Mouse (Mus musculus): ENCODE measurements at regions not wholly inside any gene's neighbourhood (a gene's known extent, or its start where the extent isn't known, plus 50 kb on each side); places are given as distances from the start of the nearest gene placed in this dataset.

GRCm38 (mm10) chr7:144999741-145000140 lies 60.0 kb upstream of the Ccnd1 start:
- Histone ChIP-seq H3K4me2 (ENCODE audit: low read length) (no peak overlapping the region), H3K9me3 (ENCODE audit: control insufficient read depth, low read length) (no peaks in the 10 kb centered on the region), H3K36me3 (ENCODE audit: control insufficient read depth, insufficient read depth, low read length) (no peaks in the 10 kb centered on the region), H3K27ac (replicated peaks; ENCODE audit: low read depth, low read length) (no peak overlapping the region), H3K9ac (replicated peaks; ENCODE audit: low read length) (no peak overlapping the region), H3K4me3 (replicated peaks; ENCODE audit: low read depth, low read length) (no peak overlapping the region), H3K4me1 (ENCODE audit: control insufficient read depth, insufficient read depth, low read length) (no peaks in the 10 kb centered on the region), H3K27me3 (ENCODE audit: control insufficient read depth, insufficient read depth, low read length) (no peaks in the 10 kb centered on the region)
- WGBS: 73% methylated on average over 3 of the region's 3 CpGs
- ATAC-seq (ENCODE audit: low FRiP score, low TSS enrichment) (no peak), DNase-seq (no peak)

DNA sequence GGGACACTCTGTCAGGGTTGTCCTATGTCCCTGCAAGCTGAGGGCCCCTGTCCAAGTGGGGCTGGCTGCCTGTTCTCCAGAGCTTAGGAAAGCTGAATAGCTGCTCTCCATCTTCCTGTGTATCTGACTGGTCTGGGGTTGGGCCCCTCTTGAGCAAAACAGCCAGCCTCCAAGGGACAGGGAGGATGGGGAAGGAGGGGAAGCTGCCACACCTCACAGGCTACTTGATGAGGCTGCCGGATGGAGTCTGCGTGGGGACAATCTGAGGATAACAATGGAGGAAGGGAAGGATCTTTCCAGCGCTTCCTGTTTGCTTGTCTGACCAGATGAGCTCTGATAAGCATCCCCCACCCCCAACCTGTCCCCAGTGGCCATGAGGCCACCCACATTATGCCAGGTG lies 57.1 kb upstream of the Ccnd1 start:
- Histone ChIP-seq H3K27me3 (ENCODE audit: control insufficient read depth, insufficient read depth, low read length) (no peaks in the 10 kb centered on the region), H3K36me3 (ENCODE audit: control insufficient read depth, insufficient read depth, low read length) (no peaks in the 10 kb centered on the region), H3K27ac (replicated peaks; ENCODE audit: low read depth, low read length) (no peak overlapping the region), H3K4me2 (ENCODE audit: low read length) (no peak overlapping the region), H3K4me3 (replicated peaks; ENCODE audit: low read depth, low read length) (no peak overlapping the region), H3K9me3 (ENCODE audit: control insufficient read depth, low read length) (no peaks in the 10 kb centered on the region), H3K9ac (replicated peaks; ENCODE audit: low read length) (no peak overlapping the region), H3K4me1 (ENCODE audit: control insufficient read depth, insufficient read depth, low read length) (no peaks in the 10 kb centered on the region)
- 60% methylated on average over 3 of the region's 3 CpGs for WGBS
- ATAC-seq (ENCODE audit: low FRiP score, low TSS enrichment): no peak
- DNase-seq: no peak

DNA sequence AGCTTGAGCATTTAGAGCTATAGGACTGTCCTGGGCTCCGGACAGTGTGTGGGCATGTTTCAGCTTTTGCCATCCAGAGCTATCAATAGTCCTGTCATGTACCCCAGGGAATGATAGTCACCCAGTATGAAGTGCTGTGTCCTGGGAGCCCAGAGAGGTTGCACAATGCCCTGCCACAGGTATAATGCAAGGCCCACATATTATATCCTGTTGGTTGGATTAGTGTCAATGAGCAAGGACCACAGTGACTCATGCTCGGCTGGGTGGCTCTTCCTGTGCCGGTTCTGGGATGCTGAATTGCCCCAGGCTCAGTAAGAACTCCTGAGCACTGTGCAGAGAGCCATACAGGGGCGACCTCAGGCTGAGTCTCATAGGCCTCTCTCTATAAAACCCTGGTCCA lies 54.5 kb upstream of the Ccnd1 start:
- 77% methylated on average over 4 of the region's 4 CpGs for WGBS
- Histone ChIP-seq H3K9ac (replicated peaks; ENCODE audit: low read length) (no peak overlapping the region), H3K4me1 (ENCODE audit: control insufficient read depth, insufficient read depth, low read length) (no peaks in the 10 kb centered on the region), H3K27ac (replicated peaks; ENCODE audit: low read depth, low read length) (no peak overlapping the region), H3K9me3 (ENCODE audit: control insufficient read depth, low read length) (no peaks in the 10 kb centered on the region), H3K4me3 (replicated peaks; ENCODE audit: low read depth, low read length) (no peak overlapping the region), H3K4me2 (ENCODE audit: low read length) (no peak overlapping the region), H3K36me3 (ENCODE audit: control insufficient read depth, insufficient read depth, low read length) (no peaks in the 10 kb centered on the region), H3K27me3 (ENCODE audit: control insufficient read depth, insufficient read depth, low read length) (no peaks in the 10 kb centered on the region)
- DNase-seq (no peak), ATAC-seq (ENCODE audit: low FRiP score, low TSS enrichment) (no peak)

DNA sequence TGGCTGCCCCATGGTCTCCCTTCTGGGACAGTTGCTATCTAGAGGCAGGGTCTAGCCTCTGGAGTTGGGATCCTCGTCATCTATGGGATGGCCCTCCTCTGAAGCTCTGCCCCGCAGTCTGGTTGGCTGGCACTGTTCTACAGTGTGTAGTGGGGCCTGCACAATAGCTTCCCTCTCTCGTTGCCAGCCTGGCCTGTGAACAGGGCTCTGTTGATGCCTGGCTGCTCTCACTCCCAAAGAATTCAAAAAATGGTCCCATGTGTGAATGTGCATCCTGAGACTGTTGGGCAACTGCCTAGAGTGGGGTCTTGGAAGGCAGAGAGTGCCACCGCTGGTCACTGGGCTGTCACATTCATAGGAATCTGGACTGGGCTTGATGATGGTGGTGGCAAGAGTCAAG lies 53.8 kb upstream of the Ccnd1 start:
- DNase-seq: no peak
- no peak overlapping the region for H3K4me2 ChIP-seq (ENCODE audit: low read length)
- H3K4me1 ChIP-seq (ENCODE audit: control insufficient read depth, insufficient read depth, low read length): no peaks in the 10 kb centered on the region
- H3K27me3 ChIP-seq (ENCODE audit: control insufficient read depth, insufficient read depth, low read length): no peaks in the 10 kb centered on the region
- H3K9ac ChIP-seq (replicated peaks; ENCODE audit: low read length): no peak overlapping the region
- H3K36me3 ChIP-seq (ENCODE audit: control insufficient read depth, insufficient read depth, low read length): no peaks in the 10 kb centered on the region
- H3K4me3 ChIP-seq (replicated peaks; ENCODE audit: low read depth, low read length): no peak overlapping the region
- no peak for ATAC-seq (ENCODE audit: low FRiP score, low TSS enrichment)
- H3K9me3 ChIP-seq (ENCODE audit: control insufficient read depth, low read length): no peaks in the 10 kb centered on the region
- WGBS: 84% methylated on average over 4 of the region's 4 CpGs
- H3K27ac ChIP-seq (replicated peaks; ENCODE audit: low read depth, low read length): no peak overlapping the region

DNA sequence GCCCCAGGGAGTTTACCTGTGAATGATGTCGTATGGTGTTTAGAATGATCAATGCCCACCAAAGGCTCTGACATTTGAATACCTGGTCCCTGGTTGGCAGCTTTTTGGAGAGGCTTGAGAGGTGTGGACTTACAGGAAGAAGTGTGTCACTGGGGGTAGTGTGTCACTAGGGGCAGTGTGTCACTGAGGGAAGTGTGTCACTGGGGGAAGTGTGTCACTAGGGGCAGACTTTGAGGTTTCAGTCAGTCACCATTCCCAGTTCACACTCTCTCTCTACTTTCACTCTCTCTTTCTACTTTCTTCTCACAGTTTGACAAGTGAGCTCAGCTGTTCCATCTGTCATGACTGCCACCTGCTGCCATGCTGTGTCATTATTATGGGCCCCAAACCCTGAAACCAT lies 52.0 kb upstream of the Ccnd1 start:
- H3K4me2 ChIP-seq (ENCODE audit: low read length): no peak overlapping the region
- DNase-seq (no peak), ATAC-seq (ENCODE audit: low FRiP score, low TSS enrichment) (no peak)
- H3K9me3 ChIP-seq (ENCODE audit: control insufficient read depth, low read length): no peaks in the 10 kb centered on the region
- WGBS: 83% methylated on average over 1 of the region's 1 CpGs
- no peaks in the 10 kb centered on the region for H3K4me1 ChIP-seq (ENCODE audit: control insufficient read depth, insufficient read depth, low read length)
- no peak overlapping the region for H3K4me3 ChIP-seq (replicated peaks; ENCODE audit: low read depth, low read length)
- H3K36me3 ChIP-seq (ENCODE audit: control insufficient read depth, insufficient read depth, low read length): no peaks in the 10 kb centered on the region
- no peak overlapping the region for H3K27ac ChIP-seq (replicated peaks; ENCODE audit: low read depth, low read length)
- H3K9ac ChIP-seq (replicated peaks; ENCODE audit: low read length): no peak overlapping the region
- no peaks in the 10 kb centered on the region for H3K27me3 ChIP-seq (ENCODE audit: control insufficient read depth, insufficient read depth, low read length)
